Mouse (Mus musculus): ENCODE results near the gene Arhgap15.

The Arhgap15 gene

GRCm38 (mm10) chr2:43782157-43782556, 33.5 kb downstream of the Arhgap15 start:
- no peak for DNase-seq (ENCODE audit: extremely low read depth, low read depth, low spot score)

GRCm38 (mm10) chr2:43783759-43784735, 35.4 kb downstream of the Arhgap15 start:
- DNase-seq (ENCODE audit: extremely low read depth, low read depth, low spot score): no peak

- DNase-seq (ENCODE audit: extremely low read depth, low read depth, low spot score): no peak
Observed at GRCm38 (mm10) chr2:43786101-43786500, 37.5 kb downstream of the Arhgap15 start.

- DNase-seq (ENCODE audit: extremely low read depth, low read depth, low spot score): no peak
Observed at GRCm38 (mm10) chr2:43787141-43787540, 38.5 kb downstream of the Arhgap15 start.

- DNase-seq (ENCODE audit: extremely low read depth, low read depth, low spot score): no peak
Observed at GRCm38 (mm10) chr2:43788484-43788883, 39.9 kb downstream of the Arhgap15 start.

GRCm38 (mm10) chr2:43790049-43790693, 41.5 kb downstream of the Arhgap15 start:
- no peak for DNase-seq (ENCODE audit: extremely low read depth, low read depth, low spot score)

- no peak for DNase-seq (ENCODE audit: extremely low read depth, low read depth, low spot score)
Observed at GRCm38 (mm10) chr2:43791575-43791974, 43.0 kb downstream of the Arhgap15 start.

- no peak for DNase-seq (ENCODE audit: extremely low read depth, low read depth, low spot score)
Observed at GRCm38 (mm10) chr2:43793105-43793504, 44.5 kb downstream of the Arhgap15 start.

GRCm38 (mm10) chr2:43794700-43795099, 46.1 kb downstream of the Arhgap15 start:
- DNase-seq (ENCODE audit: extremely low read depth, low read depth, low spot score): no peak

- DNase-seq (ENCODE audit: extremely low read depth, low read depth, low spot score): no peak
Observed at GRCm38 (mm10) chr2:43796448-43796847, 47.8 kb downstream of the Arhgap15 start.

- no peak for DNase-seq (ENCODE audit: extremely low read depth, low read depth, low spot score)
Observed at GRCm38 (mm10) chr2:43805960-43806744, 57.5 kb downstream of the Arhgap15 start.

- no peak for DNase-seq (ENCODE audit: extremely low read depth, low read depth, low spot score)
Observed at GRCm38 (mm10) chr2:43815896-43816787, 67.5 kb downstream of the Arhgap15 start.

GRCm38 (mm10) chr2:43816788-43817581, 68.4 kb downstream of the Arhgap15 start:
- no peak for DNase-seq (ENCODE audit: extremely low read depth, low read depth, low spot score)

GRCm38 (mm10) chr2:43835931-43836330, 87.3 kb downstream of the Arhgap15 start:
- DNase-seq (ENCODE audit: extremely low read depth, low read depth, low spot score): no peak

GRCm38 (mm10) chr2:43841644-43842043, 93.0 kb downstream of the Arhgap15 start:
- DNase-seq (ENCODE audit: extremely low read depth, low read depth, low spot score): no peak

GRCm38 (mm10) chr2:43851195-43851594, 102.6 kb downstream of the Arhgap15 start:
- no peak for DNase-seq (ENCODE audit: extremely low read depth, low read depth, low spot score)

- no peak for DNase-seq (ENCODE audit: extremely low read depth, low read depth, low spot score)
Observed at GRCm38 (mm10) chr2:43862709-43863108, 114.1 kb downstream of the Arhgap15 start.

GRCm38 (mm10) chr2:43902403-43902973, 153.9 kb downstream of the Arhgap15 start:
- DNase-seq (ENCODE audit: extremely low read depth, low read depth, low spot score): no peak

GRCm38 (mm10) chr2:43907496-43907895, 158.9 kb downstream of the Arhgap15 start:
- DNase-seq (ENCODE audit: extremely low read depth, low read depth, low spot score): peak; percentile 28

Measured in fat pad, adult 2 months (tissue).